Mouse (Mus musculus) neural tube, embryonic 10.5 days (tissue): ENCODE data around the gene Nectin4.

Experiments
- DNase-seq: peaks from one replicate; pipeline ENCODE4 v3.0.0-alpha.2; 2017; ENCODE audit warnings: low spot score; ENCODE audit errors: extremely low spot score

The Nectin4 gene

DNA sequence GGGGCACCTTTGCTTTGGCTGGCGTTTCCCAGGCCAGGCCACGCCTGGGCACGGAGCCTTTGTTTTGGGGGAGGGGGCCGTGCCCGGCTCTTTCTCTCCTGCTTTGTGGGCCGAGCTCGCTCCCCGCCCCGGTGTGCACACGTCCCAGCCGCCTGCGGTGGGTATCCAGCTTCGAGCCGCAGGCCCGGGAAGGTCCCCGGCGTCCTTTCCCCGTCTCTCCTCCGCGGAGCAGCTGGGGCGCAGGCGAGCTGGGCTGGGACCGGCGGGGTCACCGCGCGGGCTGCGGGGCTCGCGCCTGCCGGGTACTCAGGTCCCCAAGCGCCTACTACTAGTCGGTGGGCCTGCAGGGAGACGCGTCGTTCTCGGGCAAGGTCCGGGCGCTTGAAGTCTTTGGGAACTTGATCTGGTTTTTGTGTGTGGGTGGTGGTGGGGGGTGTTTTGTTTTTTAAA, 41.6 kb downstream of the Nectin4 start:
- DNase-seq, result no peak

DNA sequence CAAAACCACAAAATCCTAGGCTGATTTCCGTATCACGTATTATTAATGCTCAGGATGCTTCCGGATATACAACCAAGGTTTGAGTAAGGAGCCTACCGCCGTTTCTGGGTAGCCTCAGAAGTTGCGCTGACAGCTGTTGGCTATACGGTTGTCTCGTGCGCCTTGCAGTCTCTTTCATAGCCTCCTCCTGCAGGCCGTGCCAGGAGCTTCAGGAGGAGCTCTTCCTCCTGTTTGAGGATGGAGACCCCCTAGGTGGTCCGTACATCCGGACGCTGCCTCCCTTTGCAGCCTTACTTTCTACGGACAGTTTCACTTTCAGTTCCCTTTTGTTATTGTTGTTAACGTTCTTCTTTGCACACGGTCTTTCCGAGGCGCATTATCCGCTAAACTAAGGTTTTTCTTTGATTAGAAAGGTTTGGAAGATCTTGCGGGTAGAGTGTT, 42.1 kb downstream of the Nectin4 start:
- DNase-seq, result peak; percentile 70

DNA sequence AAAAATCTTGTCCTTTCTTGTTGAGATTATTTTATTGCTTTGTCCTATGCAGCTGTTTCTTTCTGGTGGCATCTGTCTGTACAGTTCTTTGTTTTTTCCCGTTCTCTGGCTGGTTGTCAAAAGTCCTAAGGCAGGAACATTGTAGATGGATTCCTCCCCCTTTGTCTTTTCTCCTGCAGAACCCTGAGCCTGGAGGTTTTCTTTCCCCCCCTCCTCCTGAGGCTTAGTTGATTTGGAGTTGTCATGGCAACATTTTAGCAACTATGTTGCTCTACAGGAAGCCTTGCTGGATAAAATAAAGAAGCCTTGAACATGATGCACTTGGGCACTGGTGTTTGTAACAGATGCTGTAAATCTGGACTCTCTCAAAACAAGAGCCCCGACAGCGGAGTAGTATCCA, 42.5 kb downstream of the Nectin4 start:
- no peak for DNase-seq

DNA sequence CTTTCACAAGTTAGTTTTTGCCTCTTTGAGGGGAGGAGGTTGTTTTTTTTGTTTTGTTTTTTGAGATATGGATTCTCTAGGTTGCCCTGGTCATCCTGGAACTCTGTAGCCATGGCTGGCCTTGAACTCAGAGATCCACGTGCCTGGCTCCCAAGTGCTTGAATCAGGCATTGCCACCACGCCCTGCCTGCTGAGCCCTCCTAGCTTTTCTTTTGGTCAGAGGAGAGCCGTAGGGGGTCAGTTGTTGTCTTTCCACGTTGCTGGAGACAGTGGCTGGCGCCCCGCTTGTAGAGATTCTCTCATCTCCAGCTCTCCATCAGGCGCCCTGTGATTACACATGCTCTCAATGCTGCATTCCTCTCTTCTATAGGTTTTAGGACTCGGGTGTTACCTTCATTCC, 43.7 kb downstream of the Nectin4 start:
- no peak for DNase-seq

DNA sequence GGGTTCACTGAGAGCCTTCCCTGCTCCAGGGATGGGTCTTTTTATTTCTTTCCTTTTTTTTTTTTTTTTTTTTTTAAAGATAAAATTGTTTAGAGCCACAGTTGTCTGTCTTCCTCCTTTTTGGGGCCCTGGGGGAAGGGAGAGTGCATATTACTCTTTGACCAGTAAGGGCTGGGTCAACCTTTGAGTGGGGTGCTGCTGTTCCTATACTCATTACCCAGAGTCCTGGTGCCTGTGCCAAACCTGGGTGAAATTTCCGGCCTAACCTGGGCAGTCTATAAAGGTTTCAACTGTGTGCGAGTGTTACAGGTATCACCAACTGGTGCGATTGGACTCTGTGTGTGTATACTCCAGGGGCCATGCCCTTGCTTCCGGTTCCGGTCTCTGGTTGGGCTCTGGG, 48.8 kb downstream of the Nectin4 start, which contains the start of gene Tstd1:
Gene Tstd1 (plus strand): TSS at position 213 of the 400 bp plus-strand sequence.
- no peak for DNase-seq

DNA sequence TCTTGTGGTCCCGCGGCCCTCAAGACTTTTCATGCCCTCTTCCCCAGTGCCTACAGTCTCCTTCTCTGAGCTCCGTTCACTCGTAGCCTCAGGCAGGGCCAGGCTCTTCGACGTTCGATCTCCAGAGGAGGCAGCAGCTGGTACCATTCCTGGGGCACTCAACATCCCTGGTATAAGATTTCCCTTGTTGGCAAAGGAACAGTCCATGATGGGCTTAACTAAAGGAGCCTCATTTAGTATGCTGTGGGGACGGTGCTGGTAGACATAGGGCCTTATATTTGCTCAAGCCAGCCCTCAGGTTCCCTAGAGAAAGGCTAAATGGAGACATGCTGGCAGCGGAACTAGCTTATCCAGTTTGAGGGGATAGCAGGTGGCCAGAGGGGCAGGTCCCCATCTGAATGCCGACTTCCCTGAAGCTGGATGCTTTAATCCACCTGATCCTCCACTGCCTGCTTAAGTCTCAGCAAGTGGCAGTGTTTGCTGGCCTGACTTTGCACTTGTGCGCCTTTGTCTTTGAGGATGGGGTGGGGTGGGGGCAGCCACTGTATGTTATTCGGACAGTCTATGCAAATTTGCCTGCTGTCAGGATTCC, 49.5 kb downstream of the Nectin4 start:
- DNase-seq, result no peak

DNA sequence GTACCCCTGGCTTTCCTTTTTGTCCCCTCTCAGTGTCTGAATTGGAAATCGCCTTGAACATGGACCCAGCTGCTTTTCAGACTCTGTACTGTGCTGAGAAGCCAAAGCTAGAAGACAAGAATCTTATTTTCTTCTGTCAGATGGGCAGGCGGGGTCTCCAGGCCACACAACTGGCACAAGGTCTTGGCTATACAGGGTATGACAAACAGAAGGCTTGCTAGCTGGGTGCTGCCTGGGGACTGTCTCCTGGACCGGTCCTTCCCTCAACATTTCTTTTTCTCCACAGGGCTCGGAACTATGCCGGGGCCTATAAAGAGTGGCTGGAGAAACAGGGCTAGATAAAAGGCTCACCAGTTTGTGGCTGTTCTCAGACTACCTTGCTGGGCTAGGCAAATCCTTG, 50.0 kb downstream of the Nectin4 start:
- no peak for DNase-seq

DNA sequence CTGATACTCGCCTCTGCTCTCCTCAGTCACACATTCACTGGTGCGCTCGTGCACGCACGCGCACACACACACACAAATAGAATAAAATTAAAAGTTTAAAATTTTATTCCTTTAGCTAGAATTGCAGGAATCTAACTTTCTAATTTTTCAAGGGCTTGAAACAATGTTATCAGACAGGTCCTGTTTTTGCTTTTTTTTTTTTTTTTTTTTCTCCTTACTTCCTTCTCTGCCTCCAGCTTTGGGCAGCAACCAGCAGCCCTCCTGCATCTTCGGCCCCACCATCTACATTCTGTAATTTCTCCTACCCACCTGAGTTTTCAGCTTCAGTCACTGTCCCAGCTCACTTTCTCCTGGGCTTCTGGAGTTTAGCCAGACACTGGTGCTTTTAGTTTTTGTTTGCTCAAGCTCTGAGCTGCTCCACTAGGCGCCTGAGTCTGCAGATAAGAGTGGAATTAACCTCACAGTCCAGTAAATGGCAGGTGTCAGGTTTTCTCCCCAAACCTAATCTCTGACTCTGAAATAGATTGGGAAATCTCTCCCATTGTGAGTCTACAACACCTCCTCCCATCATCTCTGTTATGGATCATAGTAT, 52.7 kb downstream of the Nectin4 start:
- DNase-seq, result no peak

DNA sequence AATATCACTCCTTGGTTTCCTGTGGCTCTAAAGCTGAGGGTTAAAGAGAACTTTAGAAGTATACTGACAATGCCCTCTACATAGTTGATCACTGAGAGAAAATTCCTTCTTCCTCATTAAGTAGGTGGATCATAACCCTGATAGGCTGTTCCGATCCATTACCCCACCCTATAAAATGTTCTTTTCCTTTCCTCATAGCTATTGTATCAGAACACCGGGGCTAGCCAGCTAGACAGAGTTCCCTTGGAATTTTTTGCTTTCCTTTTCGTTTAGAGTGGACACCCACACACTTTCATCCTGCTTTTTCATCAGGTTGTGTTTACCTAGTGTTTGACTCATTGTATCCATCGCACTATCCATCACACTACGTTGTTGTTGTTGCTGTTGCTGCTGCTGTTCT, 54.7 kb downstream of the Nectin4 start:
- DNase-seq, result no peak

DNA sequence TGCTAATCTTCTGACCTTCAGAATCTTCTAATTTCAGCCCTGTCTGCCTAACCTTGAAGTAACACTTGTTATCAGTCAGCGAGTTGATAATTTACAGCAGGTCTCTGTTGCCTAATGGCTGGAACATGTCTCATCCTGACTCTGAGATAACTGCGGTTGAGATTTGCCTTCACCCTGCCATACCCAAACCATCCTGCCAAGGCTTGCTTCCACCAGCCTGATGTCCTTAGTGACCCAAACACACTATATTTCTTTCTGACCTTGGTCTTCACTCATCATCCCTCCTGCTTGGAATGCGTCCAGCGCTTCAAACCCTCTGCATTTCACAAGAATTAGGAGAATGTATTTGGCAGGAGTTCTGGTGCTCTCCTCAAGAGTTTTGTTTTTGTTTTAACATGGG, 55.2 kb downstream of the Nectin4 start:
- DNase-seq, result no peak

DNA sequence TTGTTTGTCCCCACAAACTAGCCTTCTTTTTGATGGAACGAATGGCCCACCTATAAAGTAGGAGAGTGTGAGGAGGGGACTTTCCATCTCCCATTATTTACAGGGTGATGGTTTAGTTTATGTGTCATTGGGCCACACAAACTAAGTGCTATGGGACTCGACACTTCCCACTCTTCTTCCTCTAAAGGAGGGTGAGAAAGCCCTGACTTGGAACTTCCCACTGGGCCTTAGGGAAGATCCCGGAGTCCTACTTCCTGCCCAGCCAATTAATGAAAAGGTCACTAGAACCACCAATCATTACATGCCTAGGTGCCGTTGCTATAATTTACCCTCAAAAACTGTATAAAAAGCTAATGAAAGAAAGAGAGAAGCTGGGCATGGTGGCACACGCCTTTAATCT, 62.3 kb downstream of the Nectin4 start:
- DNase-seq, result no peak

DNA sequence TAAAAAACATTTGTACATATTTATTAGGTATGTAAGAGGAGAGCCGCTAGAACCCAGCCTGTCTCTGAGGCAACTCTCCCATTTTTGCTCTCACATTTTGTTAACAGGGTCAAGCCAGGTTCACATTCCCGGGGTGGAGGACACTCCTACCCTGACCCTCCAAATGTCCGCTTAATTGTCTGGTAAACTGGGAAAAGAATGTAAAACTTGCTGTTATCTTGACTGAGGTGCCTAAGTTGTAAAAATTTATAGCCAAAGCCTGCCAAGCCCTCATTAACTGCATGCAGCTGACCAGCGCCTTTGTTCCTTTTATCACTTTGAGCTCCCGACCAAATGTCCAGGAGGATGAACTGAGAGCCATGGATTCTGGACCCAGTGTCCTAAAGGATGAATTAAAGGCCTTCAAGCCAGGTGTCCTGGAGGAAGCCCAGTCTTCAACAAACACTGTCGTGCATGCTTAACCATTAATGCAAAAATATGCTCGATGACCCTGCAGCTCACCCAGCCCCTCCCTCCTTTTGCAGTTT, 65.5 kb downstream of the Nectin4 start:
- DNase-seq, result no peak

DNA sequence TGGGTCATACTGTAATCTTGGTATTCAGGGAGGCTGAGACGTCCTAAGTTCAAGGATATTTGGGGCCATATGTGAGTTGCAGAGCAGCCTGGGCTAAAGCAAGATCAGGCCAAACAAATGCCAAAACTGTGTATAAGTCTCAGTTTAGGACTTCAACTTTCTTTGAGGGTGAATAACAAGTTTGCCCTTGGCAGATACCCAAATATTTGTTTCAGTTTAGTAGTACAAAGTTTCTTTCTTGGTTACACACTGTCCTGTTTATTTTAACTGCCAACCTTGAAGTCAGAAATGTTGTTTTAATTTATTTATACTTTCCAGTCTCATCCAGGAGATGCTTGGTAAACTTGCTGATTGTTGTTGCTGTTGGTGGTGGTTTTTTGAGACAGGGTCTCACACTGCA, 66.1 kb downstream of the Nectin4 start:
- DNase-seq, result no peak

DNA sequence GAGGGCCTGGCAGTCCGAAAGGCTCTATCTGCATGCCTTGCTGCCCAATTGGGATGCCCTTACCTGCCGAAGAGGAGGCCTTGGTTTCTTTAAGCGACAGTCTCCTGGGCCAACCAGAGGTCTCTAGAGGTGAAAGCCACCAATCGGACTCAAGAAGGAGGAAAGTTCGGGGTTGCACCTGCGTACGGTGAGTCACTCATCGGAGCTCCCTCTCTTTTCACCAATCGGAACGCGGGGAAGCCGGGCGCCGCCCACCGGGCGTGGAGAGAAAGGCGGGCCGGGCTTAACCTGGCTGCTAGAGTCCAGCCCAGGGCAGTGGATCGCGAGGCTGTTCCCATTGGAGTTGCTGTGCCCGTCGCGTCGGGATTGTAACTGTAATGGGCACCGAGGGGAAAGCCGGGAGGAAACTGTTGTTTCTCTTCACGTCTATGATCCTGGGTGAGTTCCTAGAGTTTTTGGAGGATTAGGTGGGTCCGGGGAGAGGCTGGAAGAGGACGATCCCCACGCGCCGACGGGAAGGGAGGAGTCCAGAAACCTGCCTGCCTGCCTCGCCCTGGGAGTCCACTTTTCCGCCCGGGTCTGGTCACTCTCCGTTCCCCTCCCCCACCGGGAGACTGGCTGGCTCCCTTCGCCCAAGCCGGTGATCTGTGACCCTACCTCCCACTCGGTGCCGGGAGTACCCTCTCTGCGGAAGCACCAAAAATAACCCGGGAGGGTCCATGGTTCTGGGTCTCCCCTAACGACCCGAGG, 67.5 kb downstream of the Nectin4 start, which contains the start of gene F11r:
Gene F11r (plus strand): TSS at position 272 of the 750 bp plus-strand sequence.
- DNase-seq, result peak; percentile 77
